Mouse (Mus musculus) stomach, embryonic 14.5 days (tissue): ENCODE measurements at regions not wholly inside any gene's neighbourhood (a gene's known extent, or its start where the extent isn't known, plus 50 kb on each side); places are given as distances from the start of the nearest gene placed in this dataset.

Experiments used
- ATAC-seq: fragments of 200-750 bp; cut with Nextera tagmentation; 2 replicates; pipeline ENCODE4 v1.8.0; 2017; ENCODE audit warnings: low read depth, moderate TSS enrichment; ENCODE audit not compliant: insufficient number of reproducible peaks, insufficient read depth, low FRiP score
- H3K27ac ChIP-seq: fragments of 300-500 bp; sonication (generic); 2 replicates; pipeline ENCODE4 v1.5.1; 2014; ENCODE audit warnings: mild to moderate bottlenecking, low read length, moderate library complexity, mixed read lengths
- H3K27me3 ChIP-seq: fragments of 300-500 bp; sonication (generic); 2 replicates; pipeline ENCODE4 v1.6.1; 2014; ENCODE audit warnings: low read length, control low read depth, mixed read lengths; ENCODE audit not compliant: control insufficient read depth, insufficient read depth
- H3K36me3 ChIP-seq: fragments of 300-500 bp; sonication (generic); 2 replicates; pipeline ENCODE4 v1.6.1; 2014; ENCODE audit warnings: mild to moderate bottlenecking, control low read depth, low read length, moderate library complexity, mixed read lengths; ENCODE audit not compliant: control insufficient read depth, insufficient read depth
- H3K4me1 ChIP-seq: fragments of 300-500 bp; sonication (generic); 2 replicates; pipeline ENCODE4 v1.6.1; 2014; ENCODE audit warnings: low read length, control low read depth, mixed read lengths; ENCODE audit not compliant: control insufficient read depth, insufficient read depth
- H3K4me2 ChIP-seq: fragments of 300-500 bp; sonication (generic); replicated peaks from 2 replicates; pipeline ENCODE4 v1.6.1; 2014; ENCODE audit warnings: low read depth, low read length, control low read depth
- H3K4me3 ChIP-seq: fragments of 300-500 bp; sonication (generic); 2 replicates; pipeline ENCODE4 v1.5.1; 2014; ENCODE audit warnings: low read depth, low read length, control low read depth
- H3K9ac ChIP-seq: fragments of 300-500 bp; sonication (generic); replicated peaks from 2 replicates; pipeline ENCODE4 v1.6.1; 2014; ENCODE audit warnings: low read depth, mild to moderate bottlenecking, control low read depth, low read length, moderate library complexity, mixed read lengths
- H3K9me3 ChIP-seq: fragments of 300-500 bp; sonication (generic); 2 replicates; pipeline ENCODE4 v1.6.1; 2016; ENCODE audit warnings: low read depth, low read length, control low read depth; ENCODE audit not compliant: control insufficient read depth
- WGBS: fragments of 180-500 bp; shearing (Covaris S2); extraction: QIAGEN DNeasy Blood & Tissue Kit; methylation state at CpG from one replicate; pipeline ENCODE4 v1.1.7; 2014; 5-methylcytosine and 5-hydroxymethylcytosine counted together

DNA sequence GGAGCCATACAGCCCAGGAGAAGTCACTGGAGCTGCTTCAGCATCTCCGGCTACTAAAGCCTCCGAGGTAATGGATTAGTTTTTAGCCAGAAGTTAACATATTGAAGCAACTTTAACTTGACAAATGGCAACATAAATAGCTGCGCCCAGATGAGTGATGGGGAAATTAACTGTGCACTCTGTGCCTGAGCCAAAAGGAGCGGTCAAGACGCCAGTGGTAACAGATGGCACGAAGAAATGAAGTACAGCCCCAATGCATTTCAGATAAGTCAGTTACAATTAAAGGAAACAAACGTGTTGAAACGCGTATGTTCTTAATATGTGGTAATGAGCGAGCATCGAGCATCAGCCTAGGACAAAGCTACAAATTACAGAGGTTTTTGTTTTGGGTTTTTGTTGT is 259.0 kb upstream of the Ank start:
- Histone ChIP-seq H3K4me1 (0 out of 2 replicates have a peak, but pooled peaks cover 5% of the 10 kb centered on the region), H3K9ac (no peak overlapping the region), H3K27ac (no peak overlapping the region), H3K36me3 (no peaks in the 10 kb centered on the region), H3K4me2 (no peak overlapping the region), H3K4me3 (no peak overlapping the region), H3K27me3 (no peaks in the 10 kb centered on the region), H3K9me3 (no peaks in the 10 kb centered on the region)
- ATAC-seq, result no peak
- WGBS, result 46% methylated on average over 11 of the region's 11 CpGs

DNA sequence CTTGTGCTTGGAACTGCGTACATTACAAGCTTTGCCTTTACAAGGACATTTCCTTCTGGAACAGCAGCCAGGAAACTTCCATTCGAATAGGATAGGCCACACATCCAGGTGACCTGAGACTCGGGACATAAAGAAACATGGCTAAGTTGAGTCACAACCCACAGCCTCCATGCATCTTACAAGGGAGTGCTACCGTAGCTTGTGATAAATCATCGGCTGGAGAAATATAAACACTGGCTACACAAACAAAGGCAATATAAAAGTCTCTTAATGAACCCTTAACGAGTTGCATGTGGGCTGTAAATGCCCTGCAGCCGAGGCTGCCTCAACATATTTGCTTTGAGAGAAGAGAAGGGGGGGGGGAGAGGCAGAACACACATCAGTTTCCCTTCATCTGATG is 250.1 kb upstream of the Ank start:
- ATAC-seq, result no peak

DNA sequence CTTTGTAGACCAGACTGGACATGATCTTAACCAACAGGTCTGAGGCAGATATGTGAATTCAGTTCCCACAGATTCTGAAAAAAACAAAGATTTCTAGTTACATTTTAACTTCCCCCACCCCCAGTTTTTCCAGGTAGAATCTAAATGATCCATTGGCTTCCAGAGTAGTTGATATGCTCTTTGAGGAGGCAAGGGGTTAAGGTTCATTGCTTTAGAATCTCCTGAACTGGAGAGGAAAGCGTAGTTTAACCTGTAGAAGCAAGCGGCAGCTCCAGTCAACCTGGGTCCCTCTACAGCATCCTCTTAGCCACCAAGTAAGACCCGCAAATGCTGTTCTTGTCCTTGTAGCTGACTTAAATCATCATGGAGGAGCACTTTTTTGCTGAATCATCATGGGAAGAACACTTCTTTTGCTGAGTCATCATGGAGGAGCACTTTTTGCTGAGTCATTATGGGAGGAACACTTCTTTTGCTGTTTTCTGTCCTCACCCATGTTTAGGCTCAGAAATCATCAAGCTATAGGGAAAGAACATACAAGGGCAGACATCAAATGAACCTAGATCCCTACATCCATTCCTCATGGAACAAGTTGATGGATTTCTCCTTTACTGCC is 247.2 kb upstream of the Ank start:
- Histone ChIP-seq H3K27ac (no peak overlapping the region), H3K9me3 (no peaks in the 10 kb centered on the region), H3K27me3 (no peaks in the 10 kb centered on the region), H3K36me3 (no peaks in the 10 kb centered on the region), H3K4me1 (no peaks in the 10 kb centered on the region), H3K4me2 (no peak overlapping the region), H3K9ac (no peak overlapping the region), H3K4me3 (no peak overlapping the region)
- 94% methylated on average over 3 of the region's 3 CpGs for WGBS
- ATAC-seq, result no peak

More for the DNA sequence above, 250.1 kb upstream of the Ank start:
- no peaks in the 10 kb centered on the region for H3K9me3 ChIP-seq
- no peaks in the 10 kb centered on the region for H3K4me1 ChIP-seq
- WGBS, result 21% methylated on average over 7 of the region's 7 CpGs
- H3K36me3 ChIP-seq, result no peaks in the 10 kb centered on the region
- no peak overlapping the region for H3K4me3 ChIP-seq
- H3K4me2 ChIP-seq, result no peak overlapping the region
- H3K27me3 ChIP-seq, result no peaks in the 10 kb centered on the region
- H3K9ac ChIP-seq, result no peak overlapping the region
- no peak overlapping the region for H3K27ac ChIP-seq

DNA sequence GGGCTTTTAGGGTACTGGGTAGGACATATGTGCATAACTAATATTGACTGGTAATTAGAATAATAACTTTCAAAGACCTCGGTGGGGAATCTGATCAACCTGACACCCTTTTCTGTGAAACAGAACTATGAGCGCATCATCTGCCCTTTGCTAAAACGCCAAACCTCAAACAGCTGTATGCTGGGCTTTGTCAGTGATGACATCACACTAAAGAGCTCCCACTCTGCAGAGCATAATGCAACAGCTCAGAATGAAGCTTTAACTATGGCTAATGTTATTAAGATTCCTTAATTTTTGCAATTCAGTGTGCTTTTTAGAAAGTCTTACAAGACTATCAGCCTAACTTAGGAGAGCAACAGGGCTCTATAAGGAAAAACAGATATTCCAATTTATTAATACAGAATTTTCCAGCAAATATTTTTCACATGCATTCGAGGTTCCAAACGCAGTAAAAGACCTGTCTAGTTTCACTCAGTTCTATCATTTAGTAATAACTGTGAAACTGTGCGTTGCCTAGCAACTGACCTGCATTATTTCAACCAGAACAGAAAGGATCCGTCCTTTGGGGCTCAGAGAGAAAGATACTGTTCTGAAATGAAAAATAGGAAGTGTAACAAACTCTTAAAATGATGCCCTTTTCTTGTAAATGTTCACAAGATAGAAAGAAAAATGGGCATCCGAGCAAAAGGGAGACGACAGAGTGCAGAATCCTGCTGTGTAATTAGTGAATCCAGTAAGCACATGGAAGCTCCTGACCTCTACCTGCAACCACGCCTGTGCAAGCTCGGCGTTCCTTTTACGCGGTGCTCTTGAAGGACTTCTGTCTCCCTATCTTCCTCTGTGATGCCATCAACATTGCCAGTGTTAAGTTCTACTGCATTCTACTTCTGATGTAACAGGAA is 242.6 kb upstream of the Ank start:
- Histone ChIP-seq H3K4me2 (no peak overlapping the region), H3K27ac (no peak overlapping the region), H3K9ac (no peak overlapping the region), H3K9me3 (no peaks in the 10 kb centered on the region), H3K27me3 (no peaks in the 10 kb centered on the region), H3K36me3 (no peaks in the 10 kb centered on the region), H3K4me1 (no peaks in the 10 kb centered on the region), H3K4me3 (no peak overlapping the region)
- WGBS, result 73% methylated on average over 14 of the region's 14 CpGs
- no peak for ATAC-seq

DNA sequence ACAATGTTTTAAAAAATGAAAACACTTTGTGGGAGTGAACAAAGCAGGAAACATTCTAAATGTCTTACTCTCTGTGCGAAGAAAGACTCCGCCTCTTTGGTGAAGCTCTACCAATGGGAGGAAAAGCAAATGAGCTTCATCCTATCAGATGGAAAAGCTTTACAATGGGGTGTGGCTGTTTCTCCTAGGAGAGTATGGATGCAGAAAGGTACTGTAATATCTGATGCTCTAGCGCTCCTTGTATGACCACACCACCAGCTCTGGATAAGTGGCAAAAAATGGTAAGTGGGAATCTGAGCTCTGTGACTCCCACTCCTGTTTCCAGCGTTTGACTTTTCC is 242.0 kb upstream of the Ank start:
- Histone ChIP-seq H3K4me2 (no peak overlapping the region), H3K4me1 (no peaks in the 10 kb centered on the region), H3K9ac (no peak overlapping the region), H3K27ac (no peak overlapping the region), H3K27me3 (no peaks in the 10 kb centered on the region), H3K9me3 (no peaks in the 10 kb centered on the region), H3K4me3 (no peak overlapping the region), H3K36me3 (no peaks in the 10 kb centered on the region)
- no peak for ATAC-seq
- 85% methylated on average over 4 of the region's 4 CpGs for WGBS

DNA sequence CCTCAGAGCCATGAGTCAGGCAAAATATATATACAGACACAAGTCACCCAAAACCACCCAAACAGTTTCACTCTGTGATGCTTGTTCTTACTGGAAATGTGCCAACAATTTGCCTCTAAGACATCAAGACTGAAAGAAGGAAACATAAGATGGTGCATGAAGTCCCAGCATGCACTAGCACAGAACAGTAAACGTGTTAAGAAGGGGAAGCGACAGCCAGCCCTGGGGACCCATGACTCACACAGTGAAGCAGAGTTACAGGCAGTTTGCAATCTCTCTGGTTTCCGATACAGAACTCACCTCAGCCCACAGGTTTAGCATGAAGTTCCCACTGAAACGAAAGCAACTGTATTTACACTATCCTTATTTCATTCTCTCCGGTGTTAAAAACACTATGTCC is 233.7 kb upstream of the Ank start:
- Histone ChIP-seq H3K9ac (no peak overlapping the region), H3K4me1 (no peaks in the 10 kb centered on the region), H3K27ac (no peak overlapping the region), H3K27me3 (no peaks in the 10 kb centered on the region), H3K36me3 (no peaks in the 10 kb centered on the region), H3K4me2 (no peak overlapping the region), H3K4me3 (no peak overlapping the region), H3K9me3 (no peaks in the 10 kb centered on the region)
- 75% methylated on average over 5 of the region's 5 CpGs for WGBS
- ATAC-seq, result no peak

DNA sequence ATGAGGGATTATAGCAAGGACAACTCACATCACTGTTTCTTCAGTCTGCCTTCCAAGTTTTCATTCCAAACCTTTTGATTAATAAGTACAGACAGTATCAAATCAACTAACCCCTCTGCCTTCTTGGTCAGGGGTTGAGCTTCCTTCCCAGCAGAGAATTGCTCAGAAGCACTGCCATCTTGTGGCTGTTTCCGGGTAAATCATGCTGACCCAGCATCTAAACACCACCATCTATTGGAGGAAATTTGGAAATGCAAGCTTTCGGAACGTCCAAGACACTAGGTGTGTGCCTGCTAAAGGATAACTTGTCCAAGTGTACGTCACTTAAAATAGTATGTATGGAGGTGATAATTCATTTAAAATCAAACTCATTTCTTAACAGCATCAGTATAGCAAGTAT is 231.7 kb upstream of the Ank start:
- H3K4me3 ChIP-seq, result no peak overlapping the region

DNA sequence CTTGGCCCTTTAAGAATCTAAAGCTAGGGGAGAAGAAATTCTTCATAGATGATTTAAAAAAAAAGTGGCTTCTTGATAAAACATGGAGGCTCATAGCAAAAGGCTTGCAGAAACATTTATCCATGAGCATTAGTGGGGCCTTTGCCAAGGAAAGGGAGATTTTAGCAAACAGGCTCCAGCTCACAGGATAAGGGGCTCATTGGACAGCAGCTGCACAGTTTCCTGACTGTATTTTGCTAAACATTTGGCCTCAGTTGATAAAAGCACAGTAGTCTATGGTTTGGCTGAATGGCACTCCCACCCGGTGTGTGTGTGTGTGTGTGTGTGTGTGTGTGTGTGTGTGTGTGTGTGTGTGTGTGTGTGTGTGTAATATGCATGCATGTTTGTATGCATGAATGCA is 228.2 kb upstream of the Ank start:
- no peak overlapping the region for H3K27ac ChIP-seq
- H3K27me3 ChIP-seq, result no peaks in the 10 kb centered on the region
- no peaks in the 10 kb centered on the region for H3K9me3 ChIP-seq
- no peak overlapping the region for H3K9ac ChIP-seq
- H3K4me2 ChIP-seq, result no peak overlapping the region
- H3K4me3 ChIP-seq, result no peak overlapping the region
- H3K36me3 ChIP-seq, result no peaks in the 10 kb centered on the region
- WGBS, result 50% methylated on average over 1 of the region's 1 CpGs
- ATAC-seq, result no peak
- H3K4me1 ChIP-seq, result no peaks in the 10 kb centered on the region

More for the DNA sequence above, 231.7 kb upstream of the Ank start:
- 17% methylated on average over 4 of the region's 4 CpGs for WGBS
- no peak overlapping the region for H3K4me2 ChIP-seq
- H3K4me1 ChIP-seq, result no peaks in the 10 kb centered on the region
- H3K36me3 ChIP-seq, result no peaks in the 10 kb centered on the region
- H3K27ac ChIP-seq, result no peak overlapping the region
- 0 out of 2 replicates have a peak, but pooled peaks have one; percentile 10 for ATAC-seq
- H3K27me3 ChIP-seq, result no peaks in the 10 kb centered on the region
- no peak overlapping the region for H3K9ac ChIP-seq
- no peaks in the 10 kb centered on the region for H3K9me3 ChIP-seq
